Mouse (Mus musculus) cerebellum, adult 2 months (tissue): ENCODE results near the gene Sik3.

Experiments
- CTCF ChIP-seq: fragments of 200-500 bp; IDR thresholded peaks from 2 replicates; pipeline ENCODE4 v1.5.1; 2011; ENCODE audit warnings: low read depth, mild to moderate bottlenecking, control low read depth, low read length, moderate library complexity, borderline replicate concordance; ENCODE audit not compliant: insufficient read depth
- POLR2A ChIP-seq: fragments of 200-500 bp; IDR thresholded peaks from 2 replicates; pipeline ENCODE4 v1.6.1; 2011; ENCODE audit warnings: low read length, control low read depth, borderline replicate concordance; ENCODE audit not compliant: insufficient read depth

DNA sequence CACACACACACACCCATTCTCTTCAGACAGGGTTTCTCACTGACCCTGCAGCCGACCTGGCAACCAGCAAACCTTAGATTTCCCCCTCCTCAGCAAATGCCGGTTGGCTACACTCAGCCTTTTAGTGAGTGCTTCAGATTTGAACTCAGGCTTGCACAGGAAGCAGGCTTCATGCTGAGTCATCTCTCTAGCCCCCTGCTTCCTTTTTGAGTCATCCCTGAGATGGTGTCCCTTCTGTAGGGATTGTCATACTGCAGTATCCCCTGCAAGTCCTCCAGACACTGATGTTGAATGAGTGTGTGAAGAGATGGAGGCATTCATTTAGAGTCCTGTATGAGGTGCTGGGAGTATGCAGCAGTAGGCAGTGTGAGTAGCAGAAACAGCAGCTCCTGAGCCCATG, 160.3 kb downstream of the Sik3 start:
- no peak for TF ChIP-seq CTCF
- TF ChIP-seq POLR2A, result no peak
